14 mouse cellular contexts compared by ENCODE assay signal in the genomic region with DNA sequence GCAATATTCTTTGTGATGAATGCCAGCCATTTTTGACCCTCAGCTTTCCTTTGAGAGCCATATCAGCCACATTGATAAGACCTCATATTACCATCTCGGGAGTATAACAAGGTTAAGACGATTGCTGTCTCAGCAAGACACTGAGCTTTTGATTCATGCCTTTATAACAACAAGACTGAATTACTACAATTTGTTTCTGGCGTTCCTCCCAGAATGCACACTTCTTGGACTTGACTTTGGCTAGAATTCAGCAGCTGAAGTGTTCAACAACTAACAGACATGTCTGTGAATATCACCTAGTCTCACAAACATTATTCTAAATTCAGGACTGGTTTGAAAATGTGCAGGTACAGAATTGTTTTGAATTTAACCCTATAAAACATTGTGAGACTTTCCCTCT.
"Had no signal": no experiment of that assay in that cellular context is flagged by ENCODE, and none has a peak within 500 bp of the region (broad histone marks: within the 10 kb centered on the region; RNA-seq: fewer than 3 reads in every experiment).

No protein-coding gene starts in this region.

- H3K4me2 ChIP-seq: kidney, embryonic 15.5 days; limb, embryonic 13.5 days; liver, embryonic 12.5 days; midbrain, embryonic 15.5 days; neural tube, embryonic 13.5 days had no signal

- H3K4me1 ChIP-seq: kidney, embryonic 15.5 days; limb, embryonic 13.5 days; liver, embryonic 12.5 days; midbrain, embryonic 10.5 days; midbrain, embryonic 15.5 days; neural tube, embryonic 13.5 days had no signal

- H3K9me3 ChIP-seq: kidney, embryonic 15.5 days; limb, embryonic 13.5 days; liver, embryonic 12.5 days; midbrain, embryonic 10.5 days; midbrain, embryonic 15.5 days; neural tube, embryonic 13.5 days had no signal

- H3K9ac ChIP-seq: kidney, embryonic 15.5 days; limb, embryonic 13.5 days; liver, embryonic 12.5 days; midbrain, embryonic 15.5 days; neural tube, embryonic 13.5 days had no signal

- DNase-seq: kidney, adult 2 months; kidney, postnatal 25 days; retina, postnatal 1 day; right cerebral cortex, postnatal 4 days; spleen, adult 18-20 months; thymus, adult 18-20 months; thymus, postnatal 14 days had no signal

- ATAC-seq: liver, embryonic 12.5 days; midbrain, embryonic 15.5 days had no signal

- H3K36me3 ChIP-seq: kidney, embryonic 15.5 days; limb, embryonic 13.5 days; liver, embryonic 12.5 days; midbrain, embryonic 10.5 days; midbrain, embryonic 15.5 days; neural tube, embryonic 13.5 days had no signal

- H3K4me3 ChIP-seq: kidney, embryonic 15.5 days; layer of hippocampus, adult 2 months; limb, embryonic 13.5 days; liver, embryonic 12.5 days; midbrain, embryonic 10.5 days; midbrain, embryonic 15.5 days; neural tube, embryonic 13.5 days had no signal

- H3K27ac ChIP-seq: kidney, embryonic 15.5 days; layer of hippocampus, adult 2 months; limb, embryonic 13.5 days; liver, embryonic 12.5 days; midbrain, embryonic 10.5 days; midbrain, embryonic 15.5 days; neural tube, embryonic 13.5 days had no signal

- H3K27me3 ChIP-seq: kidney, embryonic 15.5 days; limb, embryonic 13.5 days; liver, embryonic 12.5 days; midbrain, embryonic 15.5 days; neural tube, embryonic 13.5 days had no signal
